Mouse (Mus musculus) heart, postnatal 0 days (tissue): Measurements from ENCODE around the gene Ppp1r14a.

ENCODE experiments used
- CTCF ChIP-seq: IDR thresholded peaks from 2 replicates; pipeline ENCODE4 v1.5.1; 2016; ENCODE audit warnings: antibody characterized with exemption, control low read depth, low read depth
- EP300 ChIP-seq: IDR thresholded peaks from 2 replicates; pipeline ENCODE4 v1.6.1; 2016; ENCODE audit warnings: antibody characterized with exemption, low read depth

DNA sequence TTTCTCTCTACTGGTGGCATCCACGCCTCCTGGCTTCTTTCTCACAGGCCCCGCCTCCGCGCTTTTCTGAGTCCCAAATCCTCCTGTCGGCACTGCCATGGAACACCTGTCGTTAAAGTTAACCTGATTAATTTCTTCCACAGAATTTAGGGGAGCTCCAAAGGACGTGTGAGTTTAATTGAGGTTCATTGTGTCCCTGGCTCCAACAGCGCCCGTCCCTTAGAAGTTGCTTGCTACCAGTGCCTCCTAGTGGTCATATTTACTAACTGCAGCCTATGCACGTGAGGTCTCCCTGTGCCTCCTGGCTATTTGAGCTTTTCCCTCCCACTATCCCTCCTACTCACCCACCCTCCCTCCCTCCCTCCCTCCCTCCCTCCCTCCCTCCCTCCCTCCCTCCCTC lies 7.9 kb downstream of the Ppp1r14a start:
- TF ChIP-seq CTCF (peak; percentile 89), EP300 (no peak)
